Mouse (Mus musculus) bone marrow, adult 2 months (tissue): ENCODE measurements around the gene Olfml2a. TPM values are rescaled to one million over a fixed set of nuclear protein-coding genes. Genes with fewer than 3 reads are reported as not detected.

Experiments used
- H3K27ac ChIP-seq: fragments of 200-500 bp; 2 replicates; pipeline ENCODE4 v1.5.1; 2012; ENCODE audit warnings: low read depth, mild to moderate bottlenecking, control low read depth, inconsistent platforms, low read length; ENCODE audit not compliant: control insufficient read depth, poor library complexity, insufficient read depth
- H3K4me1 ChIP-seq: fragments of 200-500 bp; 2 replicates; pipeline ENCODE4 v1.6.1; 2011; ENCODE audit warnings: low read length; ENCODE audit not compliant: control insufficient read depth, insufficient read depth
- H3K4me3 ChIP-seq: fragments of 200-500 bp; replicated peaks from 2 replicates; pipeline ENCODE3; 2011; ENCODE audit warnings: mild to moderate bottlenecking, low read depth, low read length, control low read depth; ENCODE audit not compliant: control insufficient read depth
- CTCF ChIP-seq: fragments of 200-500 bp; IDR thresholded peaks from 2 replicates; pipeline ENCODE4 v1.5.1; 2011; ENCODE audit warnings: low read length, control low read depth; ENCODE audit not compliant: control insufficient read depth, insufficient read depth
- POLR2A ChIP-seq: fragments of 200-500 bp; IDR thresholded peaks from 2 replicates; pipeline ENCODE4 v1.6.1; 2011; ENCODE audit warnings: low read depth, mild to moderate bottlenecking, control low read depth, low read length, borderline replicate concordance; ENCODE audit not compliant: control insufficient read depth
- WGBS: fragments of 180-500 bp; shearing (Covaris S2); methylation state at CpG from one replicate; pipeline ENCODE4 v1.1.7; 2018; 5-methylcytosine and 5-hydroxymethylcytosine counted together
- polyA plus RNA-seq: library from polyadenylated mRNA; stranded (reverse); fragments of >200 nt; gene quantifications from 2 replicates; pipeline ENCODE4 v1.2.4, GENCODE M21; 2011; ENCODE audit warnings: low replicate concordance; ENCODE audit not compliant: missing spikeins, insufficient read depth, insufficient read length

Gene Olfml2a
- polyA plus RNA-seq, 1 experiment = 1.9 TPM

DNA sequence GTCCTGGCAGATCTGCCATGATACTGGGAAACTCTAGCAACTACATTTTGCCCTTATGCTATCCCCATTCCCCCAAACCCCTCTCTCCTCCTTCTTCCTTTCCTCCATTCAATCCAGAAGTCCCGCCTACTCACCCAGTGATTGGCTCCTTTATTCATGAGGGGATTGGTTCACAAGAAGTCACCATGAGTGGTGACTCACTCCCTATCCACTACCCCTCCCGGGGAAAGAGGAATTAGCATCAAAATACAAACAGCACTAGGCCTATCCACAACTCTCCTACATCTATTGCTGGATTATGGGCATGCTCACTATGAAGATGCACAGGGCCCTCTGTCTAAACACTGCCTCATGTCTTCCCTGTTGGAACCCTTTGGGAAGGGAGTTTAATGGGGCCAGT is 12.2 kb downstream of the Olfml2a start:
- H3K4me1 ChIP-seq = no peaks in the 10 kb centered on the region; the same call in 1 of the 2 replicates
- 35% methylated on average over 2 of the region's 2 CpGs for WGBS
- no peak overlapping the region for H3K4me3 ChIP-seq
- no peak for TF ChIP-seq CTCF
- no peak for TF ChIP-seq POLR2A
- H3K27ac ChIP-seq = no peak overlapping the region

DNA sequence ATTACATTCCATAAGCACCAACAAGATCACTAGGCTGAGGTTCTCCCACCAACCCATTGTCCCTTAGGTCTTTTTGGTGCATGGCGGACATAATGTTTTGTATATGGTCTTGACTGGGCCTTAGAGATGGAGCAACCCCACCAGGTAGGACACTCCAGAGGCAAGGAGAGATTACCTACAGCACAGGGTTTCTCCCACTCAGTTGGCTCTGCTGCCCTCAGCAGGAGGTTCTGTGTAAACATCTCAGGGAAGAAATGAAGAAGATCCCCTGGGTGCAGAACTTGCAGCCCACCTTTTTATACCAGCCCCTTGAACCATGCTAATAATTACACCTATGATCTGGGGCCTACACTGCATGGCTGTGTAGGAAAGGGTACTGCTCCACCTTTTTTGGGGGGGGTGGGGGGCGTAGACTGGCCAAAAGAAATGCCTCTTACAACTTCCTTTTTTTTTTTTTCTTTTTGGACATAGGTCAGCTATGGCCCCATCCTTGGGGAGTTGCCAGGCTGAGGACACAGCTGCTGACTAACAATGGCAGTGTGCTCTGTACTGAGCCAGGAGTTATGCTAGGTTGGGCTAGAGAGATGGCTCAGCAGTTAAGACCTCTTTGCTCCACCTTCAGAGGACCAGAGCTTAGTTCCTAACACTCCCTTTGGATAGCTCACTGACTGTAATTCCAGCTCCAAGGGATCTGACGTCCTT is 12.8 kb downstream of the Olfml2a start:
- H3K4me3 ChIP-seq = no peak overlapping the region
- no peak overlapping the region for H3K27ac ChIP-seq
- TF ChIP-seq CTCF (no peak), POLR2A (no peak)
- WGBS = 52% methylated on average over 3 of the region's 3 CpGs
- H3K4me1 ChIP-seq = no peaks in the 10 kb centered on the region; the same call in 1 of the 2 replicates

DNA sequence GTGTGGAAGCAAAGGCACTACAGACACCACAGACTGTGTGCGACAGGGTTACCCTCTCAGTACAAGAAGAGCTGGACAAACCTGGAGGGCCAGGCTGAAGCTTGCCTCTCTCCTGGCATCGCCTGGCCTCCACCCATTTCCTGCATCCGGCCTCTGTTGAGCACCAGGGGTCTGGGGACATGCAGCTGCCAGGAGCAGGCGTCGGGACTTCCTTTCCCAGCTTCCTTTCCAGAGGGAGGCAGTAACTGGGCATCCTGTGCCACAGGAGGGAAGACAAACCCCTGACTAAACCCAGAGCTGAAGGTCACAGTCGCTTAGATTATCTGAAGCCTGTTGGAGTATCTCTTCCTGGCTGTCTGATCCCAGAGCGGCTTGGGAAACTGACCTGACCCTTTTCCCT is 15.8 kb downstream of the Olfml2a start:
- WGBS = 30% methylated on average over 7 of the region's 7 CpGs
- peaks cover 1% of the 10 kb centered on the region; the same call in 1 of the 2 replicates for H3K4me1 ChIP-seq
- no peak overlapping the region for H3K4me3 ChIP-seq
- H3K27ac ChIP-seq = no peak overlapping the region
- TF ChIP-seq CTCF (no peak), POLR2A (no peak)

DNA sequence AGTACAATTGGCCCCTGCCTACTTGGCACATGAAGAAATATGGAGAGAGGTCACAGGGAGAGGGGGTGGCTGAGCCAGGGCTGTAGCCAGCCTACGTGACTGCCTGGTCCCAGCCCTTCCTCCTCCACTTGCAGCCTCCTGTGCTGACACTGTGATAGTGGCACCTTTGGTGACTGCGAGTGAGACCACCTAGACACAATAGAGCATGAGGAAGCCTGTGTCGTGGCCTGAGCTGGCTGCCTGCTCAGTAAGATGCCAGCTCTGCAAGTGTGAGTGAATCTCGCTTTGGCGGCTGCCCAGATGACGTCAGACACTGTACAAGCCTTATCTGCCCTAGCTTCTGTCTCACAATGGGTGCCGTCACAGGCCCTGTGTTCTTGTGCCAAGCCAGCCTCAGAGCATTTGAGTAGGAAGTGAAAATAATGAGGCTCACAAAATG is 18.5 kb downstream of the Olfml2a start:
- 34% methylated on average over 7 of the region's 7 CpGs for WGBS
- H3K4me3 ChIP-seq = no peak overlapping the region

DNA sequence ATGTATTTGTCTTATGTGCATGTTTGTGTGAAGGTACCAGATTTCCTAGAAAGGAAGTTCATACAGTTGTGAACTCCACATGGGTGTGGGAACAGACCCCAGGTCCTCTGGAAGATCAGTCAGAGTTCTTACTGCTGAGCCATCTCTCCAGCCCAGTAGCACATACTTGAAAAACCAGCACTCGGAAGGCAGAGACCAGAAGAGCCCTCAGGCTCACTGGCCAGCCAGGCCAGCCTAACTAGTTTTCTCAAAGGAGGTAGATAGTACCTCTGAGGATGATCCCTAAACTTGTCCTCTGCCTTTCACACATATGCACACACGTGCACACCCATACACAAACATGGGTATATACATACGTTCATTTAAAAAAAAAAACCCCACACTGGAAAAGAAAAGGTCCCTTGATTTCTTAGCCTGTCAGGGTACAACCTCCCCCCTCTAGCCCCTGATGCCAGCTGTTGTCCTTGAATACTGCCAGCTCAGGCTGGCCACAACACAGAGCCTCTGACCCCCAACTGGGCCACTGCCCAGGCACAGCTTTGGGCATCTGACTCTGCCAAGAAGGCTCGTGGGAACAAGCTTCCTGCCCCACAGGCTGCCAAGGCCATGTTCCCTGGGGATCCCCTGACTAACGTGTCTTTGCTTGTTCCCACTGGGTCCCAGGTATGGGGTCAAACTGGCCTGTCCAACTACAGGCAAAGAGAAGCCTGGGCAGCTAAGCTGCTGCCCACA is 21.5 kb downstream of the Olfml2a start:
- TF ChIP-seq POLR2A = no peak
- Histone ChIP-seq H3K4me3 (no peak overlapping the region), H3K27ac (no peak overlapping the region), H3K4me1 (peaks cover 1% of the 10 kb centered on the region; the same call in 1 of the 2 replicates)
- WGBS = 74% methylated on average over 5 of the region's 5 CpGs

More for the DNA sequence above, 18.5 kb downstream of the Olfml2a start:
- no peak for TF ChIP-seq POLR2A
- TF ChIP-seq CTCF = no peak
- H3K27ac ChIP-seq = no peak overlapping the region
- H3K4me1 ChIP-seq = peaks cover 1% of the 10 kb centered on the region; the same call in 1 of the 2 replicates

DNA sequence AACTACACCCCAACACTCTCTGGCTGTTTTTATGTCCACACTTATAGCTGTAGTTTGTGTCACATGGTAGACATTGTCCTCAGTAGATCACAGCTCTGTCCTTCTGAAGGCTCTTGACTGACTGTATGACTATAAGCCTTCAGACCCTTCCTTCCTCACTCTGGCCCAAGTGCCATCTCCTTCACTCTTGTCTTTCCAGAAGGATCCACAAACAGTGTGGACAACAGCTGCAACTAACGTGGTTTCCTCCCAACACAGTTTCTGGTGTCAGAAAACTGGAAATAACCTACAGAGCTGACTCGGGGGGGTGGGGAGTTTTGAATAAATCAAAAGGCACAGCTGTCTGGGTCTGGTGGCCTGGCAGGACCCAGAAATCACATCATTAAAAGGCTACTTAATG is 24.3 kb downstream of the Olfml2a start:
- TF ChIP-seq POLR2A (no peak), CTCF (no peak)
- H3K4me3 ChIP-seq = no peak overlapping the region
- no peak overlapping the region for H3K27ac ChIP-seq
- H3K4me1 ChIP-seq = no peaks in the 10 kb centered on the region; the same call in 1 of the 2 replicates
- 22% methylated on average over 2 of the region's 2 CpGs for WGBS

DNA sequence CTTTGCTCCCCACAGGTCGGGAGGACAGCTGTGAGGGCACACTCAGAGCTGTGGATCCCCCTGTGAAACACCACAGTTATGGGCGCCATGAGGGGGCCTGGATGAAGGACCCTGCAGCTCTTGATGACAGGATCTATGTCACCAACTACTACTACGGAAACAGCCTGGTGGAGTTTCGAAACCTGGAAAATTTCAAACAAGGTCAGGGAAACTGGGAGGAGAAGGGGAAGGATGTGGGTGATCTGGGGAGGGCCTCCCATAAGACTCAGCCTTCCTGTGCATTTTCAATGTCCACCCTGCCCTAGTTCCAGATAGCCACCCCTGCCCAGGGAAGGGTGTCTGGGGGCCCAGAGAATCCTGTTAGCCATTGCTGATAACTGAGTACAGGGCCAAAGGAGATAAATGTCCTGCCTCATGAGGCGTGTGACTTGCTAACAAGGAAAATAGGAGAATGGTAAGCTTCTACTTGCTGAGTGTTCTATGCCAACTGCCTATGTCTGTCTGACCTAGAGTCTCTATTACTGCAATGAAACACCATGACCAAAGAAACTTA is 26.0 kb downstream of the Olfml2a start:
- H3K4me1 ChIP-seq = no peaks in the 10 kb centered on the region; the same call in 1 of the 2 replicates
- 56% methylated on average over 5 of the region's 5 CpGs for WGBS
- TF ChIP-seq CTCF = no peak
- no peak for TF ChIP-seq POLR2A
- no peak overlapping the region for H3K4me3 ChIP-seq
- no peak overlapping the region for H3K27ac ChIP-seq

DNA sequence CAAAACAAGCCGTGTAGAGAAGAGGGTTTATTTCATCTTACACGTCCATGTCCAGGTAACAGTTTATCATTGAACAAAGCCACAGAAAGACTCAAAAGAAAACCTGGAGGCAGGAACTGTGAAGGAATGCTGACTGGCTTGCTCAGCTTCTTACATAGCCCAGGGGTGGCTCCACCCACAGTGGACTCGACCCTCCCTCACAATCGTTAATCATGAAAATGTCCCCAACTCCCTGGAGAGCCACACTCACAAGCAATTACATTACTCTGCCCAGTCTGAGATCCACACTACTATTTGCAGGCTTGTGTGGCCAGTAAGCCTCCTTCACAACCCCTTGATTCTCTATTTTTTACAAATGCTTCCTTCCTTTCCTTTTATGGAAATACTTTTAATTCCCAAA is 32.4 kb downstream of the Olfml2a start:
- no peak overlapping the region for H3K27ac ChIP-seq
- no peak for TF ChIP-seq POLR2A
- no peak for TF ChIP-seq CTCF
- no peak overlapping the region for H3K4me3 ChIP-seq
- WGBS = 51% methylated on average over 4 of the region's 4 CpGs
- no peaks in the 10 kb centered on the region for H3K4me1 ChIP-seq
